Mouse (Mus musculus) megakaryocyte-erythroid progenitor cell, adult 5-6 weeks (primary cell): ENCODE data around the gene Cltc. TPM values are rescaled to one million over a fixed set of nuclear protein-coding genes. Genes with fewer than 3 reads are reported as not detected.
A peak's percentile ranks its signal among the peaks of the same experiment; 100 is the strongest.

Experiments
- ATAC-seq: replicated peaks from 2 replicates; pipeline ENCODE4 v1.8.0; 2016; ENCODE audit warnings: mild to moderate bottlenecking, inconsistent platforms; ENCODE audit not compliant: severe bottlenecking, poor library complexity, low FRiP score, low TSS enrichment
- total RNA-seq, 2 experiments: library from RNA; stranded (forward) in 1 of 2; stranded (reverse) in 1 of 2; fragments of 200-1000, 215-1000 nt in 1 of 2; fragments of >200 nt in 1 of 2; fragmentation: Nextera tagmentation in 1 of 2; gene quantifications; 2 replicates each; pipeline ENCODE4 v1.2.3; 2014 to 2017

Gene Cltc
- total RNA-seq, 2 experiments from 2014 or later, result 122 to 195 TPM

DNA sequence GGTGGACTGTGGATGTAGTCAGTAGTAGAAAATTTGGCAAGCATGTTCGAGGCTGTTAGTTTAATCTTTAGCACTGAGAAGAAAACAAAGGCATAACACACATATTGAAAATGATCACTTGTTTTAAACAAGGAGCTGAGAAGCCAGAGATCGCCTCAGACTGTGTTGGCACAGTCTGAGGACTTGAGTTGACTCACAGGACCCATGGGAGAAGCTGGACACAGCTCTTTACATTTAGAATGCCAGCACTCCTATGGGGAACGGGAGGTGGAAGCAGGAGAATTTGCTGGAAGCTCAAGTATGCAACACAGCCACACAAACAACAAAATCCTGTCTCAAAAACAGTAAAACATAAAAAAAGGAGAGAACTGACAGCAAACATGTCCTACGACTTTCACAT, 103.3 kb downstream of the Cltc start:
- ATAC-seq, result no peak

DNA sequence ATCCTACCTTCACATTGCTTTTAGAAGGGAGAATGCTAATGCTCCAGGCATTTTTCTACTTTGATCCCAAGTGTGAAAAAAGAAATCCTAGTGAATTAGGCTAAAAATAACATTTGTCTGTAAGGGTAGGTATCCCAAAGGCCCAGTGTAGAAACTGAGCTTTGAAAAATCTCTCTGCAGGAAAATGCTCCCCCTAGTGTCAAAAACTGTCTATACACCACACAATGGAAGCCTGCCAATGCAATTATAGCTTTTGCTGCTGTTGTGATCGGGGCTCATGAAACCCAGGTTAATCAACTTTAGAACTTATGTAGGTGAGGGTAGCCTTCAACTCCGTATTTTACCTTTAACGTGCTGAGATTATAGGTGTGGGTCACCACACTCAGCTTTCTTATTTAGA, 103.9 kb downstream of the Cltc start:
- peak; percentile 61; the same call in 1 of the 2 replicates for ATAC-seq

DNA sequence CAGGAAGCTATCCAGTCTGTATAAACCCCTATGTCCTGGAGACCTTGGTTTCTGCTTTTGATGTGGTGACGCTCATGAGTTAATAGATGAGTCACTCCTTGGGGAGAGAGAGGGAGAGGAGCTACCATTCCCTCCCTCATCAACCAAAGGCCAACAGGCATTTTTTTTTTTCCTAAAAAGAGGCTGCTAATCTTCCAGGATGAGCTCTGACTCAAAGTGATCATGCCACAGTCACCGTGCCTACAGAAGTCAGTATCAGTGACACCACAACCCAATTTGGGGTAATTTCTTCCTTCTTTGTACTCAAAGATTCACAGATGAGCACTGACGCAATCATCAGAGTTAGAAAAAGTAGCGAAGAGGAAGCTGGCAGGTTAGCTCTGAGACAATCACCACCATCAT, 104.8 kb downstream of the Cltc start:
- ATAC-seq, result no peak

DNA sequence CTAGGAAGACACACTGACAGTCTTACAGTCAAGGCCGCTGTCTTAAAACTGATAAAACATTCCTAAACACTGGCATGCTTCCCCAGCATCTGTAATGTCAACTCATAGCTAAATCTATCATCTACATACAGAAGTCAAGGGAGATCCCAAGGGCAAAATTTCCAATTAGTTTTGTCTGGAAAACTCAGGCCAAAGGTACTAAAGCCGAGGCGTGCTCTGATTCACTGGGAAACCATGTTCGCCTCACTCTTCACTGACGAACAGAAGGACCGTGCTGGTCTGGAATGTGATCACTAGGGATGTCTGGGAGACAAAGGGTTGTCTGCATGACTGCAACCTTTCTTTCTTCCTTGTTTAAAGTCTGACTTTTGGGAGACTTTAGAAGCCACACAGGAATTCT, 106.7 kb downstream of the Cltc start:
- ATAC-seq, result no peak

DNA sequence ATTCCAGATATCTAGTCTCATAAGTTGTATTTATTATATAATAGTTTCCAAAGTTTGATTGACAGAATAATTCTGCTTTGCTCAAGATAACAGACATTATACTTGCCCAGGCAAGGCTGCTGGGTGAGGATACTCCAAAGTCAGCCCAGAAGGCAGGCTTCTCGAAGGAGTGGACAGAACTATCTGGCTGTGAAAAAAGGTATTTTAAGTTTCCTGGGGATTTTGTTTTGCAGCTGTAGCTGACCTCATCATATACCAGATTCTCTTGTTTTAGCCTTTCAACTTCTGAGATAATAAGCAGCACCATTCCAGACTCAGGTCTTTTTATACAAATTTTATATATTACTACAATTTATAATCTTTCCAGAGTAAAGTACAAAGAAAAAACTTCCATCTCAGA, 107.8 kb downstream of the Cltc start:
- no peak for ATAC-seq

DNA sequence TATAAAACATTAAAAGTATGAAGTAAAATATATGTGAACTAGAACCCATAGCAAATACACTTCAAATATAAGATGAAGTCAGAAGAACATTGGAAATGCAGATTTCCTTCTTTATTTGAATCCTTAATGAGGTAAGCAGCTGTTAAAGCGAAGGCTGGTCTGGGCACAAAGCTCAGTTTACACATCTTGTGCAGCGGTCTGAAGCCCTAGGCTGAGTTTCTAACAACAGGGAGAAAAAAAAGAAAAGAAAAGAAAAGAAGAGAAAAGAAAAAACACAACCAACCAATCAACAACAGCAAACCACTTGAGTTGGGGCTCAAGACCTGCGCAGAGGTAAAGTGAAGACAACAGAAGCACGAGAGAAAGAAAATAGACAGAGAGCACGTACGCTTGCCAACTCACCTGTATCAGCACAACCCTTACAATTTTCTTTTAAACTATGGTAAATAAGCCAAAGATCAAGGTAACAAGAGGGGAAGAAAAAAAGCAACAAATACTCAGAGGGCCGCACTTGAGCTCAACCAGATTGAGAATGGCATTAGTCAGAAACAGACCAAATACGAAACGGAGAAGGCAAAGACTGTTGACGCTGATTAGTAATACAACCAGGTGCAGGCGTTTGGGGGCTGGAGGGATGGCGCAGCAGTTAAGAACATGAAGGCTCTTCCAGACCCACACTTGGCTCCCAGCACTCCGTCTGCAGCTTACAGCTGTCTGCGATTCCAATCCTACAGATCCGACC, 109.5 kb downstream of the Cltc start:
- ATAC-seq, result no peak

DNA sequence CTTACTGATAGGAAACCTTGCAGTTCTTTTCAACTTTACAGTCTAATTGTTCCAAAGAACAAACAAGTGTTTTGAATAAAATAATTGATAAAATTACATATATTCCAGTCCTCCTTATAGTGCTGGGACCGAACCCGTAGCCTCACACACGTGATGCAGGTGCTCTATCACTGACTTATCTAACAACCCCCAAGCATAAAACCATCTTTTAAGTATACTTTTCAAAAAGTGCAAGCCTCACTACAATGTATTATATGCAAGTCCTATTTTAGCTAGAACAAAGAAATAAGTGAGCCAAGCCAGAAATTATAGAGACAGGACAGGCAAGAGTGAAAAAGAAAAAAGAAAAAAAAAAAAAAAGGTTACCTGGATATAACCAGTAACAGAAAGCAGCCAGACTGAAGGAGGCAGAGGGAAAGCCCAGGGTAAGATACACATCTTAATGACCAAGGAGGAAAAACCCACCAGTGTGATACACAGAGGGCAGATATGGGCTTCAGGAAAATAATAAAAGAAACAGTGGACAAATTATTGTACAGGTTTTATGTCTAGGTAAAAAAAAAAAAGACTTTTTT, 110.4 kb downstream of the Cltc start:
- ATAC-seq, result no peak

DNA sequence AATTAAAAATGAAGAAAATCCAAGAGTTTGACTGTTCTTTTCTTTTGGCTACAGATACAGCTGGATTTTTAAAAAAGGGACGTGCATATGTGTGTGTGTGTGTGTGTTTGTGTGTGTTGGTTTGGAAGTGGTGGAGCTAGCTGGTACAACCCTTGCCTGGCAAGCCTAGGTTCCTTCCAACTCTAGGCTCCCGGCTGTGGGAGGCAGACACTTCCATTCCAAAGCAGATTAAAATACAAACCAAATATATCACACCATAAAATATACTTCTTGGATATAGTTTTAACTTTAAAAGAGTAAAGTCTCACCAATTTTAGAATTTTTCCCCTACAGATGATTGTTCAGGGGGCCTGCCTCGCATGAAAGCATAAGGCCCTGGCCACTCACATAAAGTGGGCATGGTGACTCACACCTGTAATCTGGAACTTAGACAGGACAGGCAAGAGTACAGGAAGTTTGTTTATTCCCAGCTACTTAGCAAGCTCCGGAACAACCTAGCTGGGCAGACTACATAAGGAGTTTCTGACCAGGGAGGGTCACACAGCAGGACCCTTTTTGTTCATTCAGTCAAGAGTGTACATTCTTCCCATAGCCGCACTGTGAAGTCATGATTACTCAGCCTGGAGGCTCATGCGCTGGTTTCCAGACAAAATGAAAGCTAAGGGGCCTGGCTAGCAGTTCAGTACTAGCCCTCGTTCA, 111.1 kb downstream of the Cltc start:
- ATAC-seq, result no peak

DNA sequence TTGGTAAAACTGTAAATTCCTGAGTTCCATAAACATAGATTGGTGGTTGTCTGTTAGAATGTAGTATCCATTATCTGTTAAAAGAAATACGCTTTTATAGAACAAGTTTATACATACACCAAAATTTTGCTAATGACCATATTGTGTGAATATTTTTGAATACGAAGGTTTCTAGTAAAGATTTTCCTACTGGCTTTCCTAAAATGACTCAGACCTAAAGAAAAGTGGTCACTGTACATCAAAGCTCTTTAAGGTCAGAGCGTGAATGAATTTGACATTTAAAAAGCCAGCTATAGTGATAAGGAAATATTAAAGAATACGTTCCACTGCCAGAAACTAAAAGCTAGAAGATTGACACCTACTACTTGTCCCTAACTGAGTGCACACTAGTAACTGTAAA, 112.8 kb downstream of the Cltc start:
- no peak for ATAC-seq

Other genes with a start within 250 kb of the Cltc start
- 45.2 and 49.5 TPM in 2 replicates for gene Rps6kb1, start 212.8 kb downstream of the Cltc start, total RNA-seq (2014; fragmentation: Nextera tagmentation)
- gene Rps6kb1, start 212.8 kb downstream of the Cltc start, total RNA-seq (2017), result 45.4 and 52.7 TPM in 2 replicates
- gene Tubd1, start 212.6 kb downstream of the Cltc start, total RNA-seq (2014; fragmentation: Nextera tagmentation), result 17.5 and 20.8 TPM in 2 replicates
- 13.7 and 20.5 TPM in 2 replicates for gene Tubd1, start 212.6 kb downstream of the Cltc start, total RNA-seq (2017)
- 91.2 and 111 TPM in 2 replicates for gene Vmp1, start 73.7 kb downstream of the Cltc start, total RNA-seq (2014; fragmentation: Nextera tagmentation)
- 105 and 148 TPM in 2 replicates for gene Vmp1, start 73.7 kb downstream of the Cltc start, total RNA-seq (2017)
- gene Ptrh2, start 73.6 kb downstream of the Cltc start, total RNA-seq (2014; fragmentation: Nextera tagmentation), result 28.9 and 35.7 TPM in 2 replicates
- 39.3 and 39.6 TPM in 2 replicates for gene Ptrh2, start 73.6 kb downstream of the Cltc start, total RNA-seq (2017)
- 14.4 and 15.2 TPM in 2 replicates for gene Dhx40, start 50.2 kb upstream of the Cltc start, total RNA-seq (2014; fragmentation: Nextera tagmentation)
- gene Dhx40, start 50.2 kb upstream of the Cltc start, total RNA-seq (2017), result 26.2 and 26.7 TPM in 2 replicates
- gene Ypel2, start 236.1 kb upstream of the Cltc start, total RNA-seq (2014; fragmentation: Nextera tagmentation), result 0.79 and 1.0 TPM in 2 replicates
- gene Ypel2, start 236.1 kb upstream of the Cltc start, total RNA-seq (2017), result 1.0 TPM in 2 replicates